Mouse (Mus musculus) C2C12 (cell line): Measurements from ENCODE around the gene Akap9. TPM values are rescaled to one million over a fixed set of nuclear protein-coding genes. Genes with fewer than 3 reads are reported as not detected.
A peak's percentile ranks its signal among the peaks of the same experiment; 100 is the strongest.
"Not testable (repeated sequence)": the region's sequence is repeated elsewhere in the genome, so short reads cannot be mapped to it uniquely, and the experiment has no call there.

Experiments used
- H3K27me3 ChIP-seq: one replicate; pipeline ENCODE4 v1.6.1; 2011; ENCODE audit not compliant: control insufficient read depth, insufficient read depth, insufficient read length
- H3K36me3 ChIP-seq: one replicate; pipeline ENCODE4 v1.6.1; 2011; ENCODE audit not compliant: control insufficient read depth, insufficient read depth
- H3K4me3 ChIP-seq: one replicate; pipeline ENCODE4 v1.5.1; 2011; ENCODE audit warnings: mild to moderate bottlenecking, control low read depth; ENCODE audit not compliant: poor library complexity, insufficient read depth, severe bottlenecking
- H3K79me2 ChIP-seq: one replicate; pipeline ENCODE4 v1.6.1; 2011; ENCODE audit not compliant: control insufficient read depth, insufficient read depth
- H3K79me3 ChIP-seq: one replicate; pipeline ENCODE4 v1.6.1; 2011; ENCODE audit warnings: low read depth, control low read depth
- H3ac ChIP-seq: one replicate; pipeline ENCODE3; 2011; ENCODE audit warnings: low read depth; ENCODE audit not compliant: control insufficient read depth, insufficient read length
- CEBPB ChIP-seq: IDR thresholded peaks from one replicate; pipeline ENCODE4 v1.6.1; 2011; ENCODE audit warnings: low read depth, mild to moderate bottlenecking, control low read depth, moderate library complexity
- CTCF ChIP-seq: IDR thresholded peaks from one replicate; pipeline ENCODE4 v1.5.1; 2011; ENCODE audit not compliant: control insufficient read depth, insufficient read depth, insufficient read length
- FOSL1 ChIP-seq: IDR thresholded peaks from one replicate; pipeline ENCODE4 v1.8.0; 2011; ENCODE audit warnings: mild to moderate bottlenecking, low read length; ENCODE audit not compliant: poor library complexity, insufficient read depth, severe bottlenecking
- MAX ChIP-seq: IDR thresholded peaks from one replicate; pipeline ENCODE4 v1.6.1; 2011; ENCODE audit warnings: mild to moderate bottlenecking, control low read depth
- MYOD1 ChIP-seq: IDR thresholded peaks from one replicate; pipeline ENCODE4 v1.6.1; 2011; ENCODE audit warnings: low read depth; ENCODE audit not compliant: control insufficient read depth, insufficient read length
- MYOG ChIP-seq: IDR thresholded peaks from one replicate; pipeline ENCODE4 v1.6.1; 2011; ENCODE audit not compliant: control insufficient read depth, insufficient read length; ENCODE audit errors: extremely low read depth
- USF1 ChIP-seq: IDR thresholded peaks from one replicate; pipeline ENCODE4 v1.6.1; 2011; ENCODE audit warnings: low read depth, mild to moderate bottlenecking, control low read depth, moderate library complexity
- polyA plus RNA-seq: library from polyadenylated mRNA; unstranded; fragments of >200 nt; fragmentation: generic; extraction: Trizol; gene quantifications from one replicate; pipeline ENCODE4 v1.2.1, GENCODE M21; 2012; ENCODE audit warnings: missing spikeins

Gene Akap9
- polyA plus RNA-seq, 1 experiment: 2.1 TPM

GRCm38 (mm10) chr5:4104341-4105040 lies 176.6 kb downstream of the Akap9 start, which contains the start of gene Cyp51:
Gene Cyp51, minus strand, starts transcription at chr5:4104746.
- peaks cover 33% of the 10 kb centered on the region for H3K79me2 ChIP-seq
- H3ac ChIP-seq: peak within 1 kb of the TSS; percentile 74
- H3K79me3 ChIP-seq: peaks cover 21% of the 10 kb centered on the region
- H3K27me3 ChIP-seq: no peaks in the 10 kb centered on the region
- peak within 1 kb of the TSS; percentile 95 for H3K4me3 ChIP-seq
- peaks cover 35% of the 10 kb centered on the region for H3K36me3 ChIP-seq
- TF ChIP-seq MAX: peak; percentile 18
- TF ChIP-seq MYOD1: no peak

GRCm38 (mm10) chr5:4105651-4106186 lies 177.9 kb downstream of the Akap9 start:
- H3K36me3 ChIP-seq: peaks cover 22% of the 10 kb centered on the region
- no peak overlapping the region for H3ac ChIP-seq
- H3K27me3 ChIP-seq: no peaks in the 10 kb centered on the region
- TF ChIP-seq CEBPB (no peak), FOSL1 (no peak)
- peaks cover 18% of the 10 kb centered on the region for H3K79me3 ChIP-seq
- H3K79me2 ChIP-seq: peaks cover 29% of the 10 kb centered on the region
- no peak overlapping the region for H3K4me3 ChIP-seq

- H3K36me3 ChIP-seq, H3K27me3 ChIP-seq, H3ac ChIP-seq, H3K4me3 ChIP-seq: not testable (repeated sequence)
- Histone ChIP-seq H3K79me2 (peaks cover 22% of the 10 kb centered on the region), H3K79me3 (peaks cover 18% of the 10 kb centered on the region)
Measured at GRCm38 (mm10) chr5:4107056-4107455, 179.2 kb downstream of the Akap9 start.

- Histone ChIP-seq H3K27me3 (no peaks in the 10 kb centered on the region), H3K36me3 (no peaks in the 10 kb centered on the region), H3ac (no peak overlapping the region), H3K79me3 (no peaks in the 10 kb centered on the region), H3K79me2 (no peaks in the 10 kb centered on the region), H3K4me3 (no peak overlapping the region)
- TF ChIP-seq MYOG: no peak
- TF ChIP-seq MYOD1: no peak
- no peak for TF ChIP-seq FOSL1
- no peak for TF ChIP-seq USF1
- TF ChIP-seq CTCF: no peak
- TF ChIP-seq MAX: no peak
- no peak for TF ChIP-seq CEBPB
Measured at GRCm38 (mm10) chr5:4112570-4113098, 184.8 kb downstream of the Akap9 start.

Other genes starting within 250 kb of the Akap9 start
- 9.5 TPM for gene Ankib1, start 125.1 kb upstream of the Akap9 start, polyA plus RNA-seq
- gene Krit1, start 124.9 kb upstream of the Akap9 start, polyA plus RNA-seq: 4.7 TPM
- 0.04 TPM for gene Lrrd1, start 82.9 kb upstream of the Akap9 start, polyA plus RNA-seq
- gene Mterf1a, start 34.1 kb upstream of the Akap9 start, polyA plus RNA-seq: 2.3 TPM
- 56.8 TPM for gene Cyp51, start 176.7 kb downstream of the Akap9 start, polyA plus RNA-seq